In genomic region chrX:161033235-161033803, GRCm38 (mm10) we compare ENCODE assay signal across 8 mouse cellular contexts. TPM values are rescaled to one million over a fixed set of nuclear protein-coding genes. Genes with fewer than 3 reads are reported as not detected.
DNase-seq lines count a peak whose midpoint lies in the region; ATAC-seq and TF ChIP-seq lines count a peak whose summit lies in the region.
"Had no signal": no experiment of that assay in that cellular context is flagged by ENCODE, and none has a peak within 500 bp of the region (broad histone marks: within the 10 kb centered on the region; RNA-seq: fewer than 3 reads in every experiment).

No protein-coding gene starts in this region.

- no peaks in the 10 kb centered on the region for H3K4me1 ChIP-seq in midbrain, embryonic 10.5 days
- no peaks in the 10 kb centered on the region for H3K4me1 ChIP-seq in midbrain, embryonic 15.5 days
- no peaks in the 10 kb centered on the region for H3K4me1 ChIP-seq in cerebellum, adult 2 months (ENCODE audit: control insufficient read depth, insufficient read depth, low read length)

- DNase-seq in midbrain, embryonic 10.5 days (ENCODE audit: low spot score): peak; percentile 21
- DNase-seq in MN1 (ENCODE audit: low spot score): peak; percentile 54
- peak; percentile 32 to 38 for DNase-seq in cerebellum, adult 2 months
- peak; percentile 3 to 23 for DNase-seq in layer of hippocampus, postnatal 36 days
- DNase-seq in retina, adult 2 months (ENCODE audit: low read depth, low spot score): peak; percentile 36

- H3K4me3 ChIP-seq in midbrain, embryonic 10.5 days: no peak overlapping the region
- no peak overlapping the region for H3K4me3 ChIP-seq in midbrain, embryonic 15.5 days
- H3K4me3 ChIP-seq in cerebellum, adult 2 months (replicated peaks; ENCODE audit: insufficient read depth, low read depth, low read length): no peak overlapping the region
- H3K4me3 ChIP-seq: myocyte had no signal

- TF ChIP-seq POLR2A in cerebellum, adult 2 months (IDR thresholded peaks at IDR 0.05; ENCODE audit: borderline replicate concordance, insufficient read depth, low read length): no peak

- H3K36me3 ChIP-seq in midbrain, embryonic 10.5 days: no peaks in the 10 kb centered on the region
- H3K36me3 ChIP-seq in midbrain, embryonic 15.5 days (replicated peaks): no peaks in the 10 kb centered on the region

- peaks cover 62% of the 10 kb centered on the region for H3K27me3 ChIP-seq in midbrain, embryonic 10.5 days (ENCODE audit: low read depth, poor library complexity, severe bottlenecking)
- H3K27me3 ChIP-seq in midbrain, embryonic 15.5 days (replicated peaks): no peaks in the 10 kb centered on the region
- H3K27me3 ChIP-seq in cerebellum, adult 2 months (ENCODE audit: control insufficient read depth, insufficient read depth, low read length): no peaks in the 10 kb centered on the region

- H3K9ac ChIP-seq in midbrain, embryonic 15.5 days: no peak overlapping the region

- H3K4me2 ChIP-seq in midbrain, embryonic 15.5 days: no peak overlapping the region

- no peak overlapping the region for H3K27ac ChIP-seq in midbrain, embryonic 10.5 days (replicated peaks)
- H3K27ac ChIP-seq in midbrain, embryonic 15.5 days: no peak overlapping the region
- H3K27ac ChIP-seq in cerebellum, adult 2 months (ENCODE audit: insufficient read depth, low read length): no peak overlapping the region

- no peaks in the 10 kb centered on the region for H3K9me3 ChIP-seq in midbrain, embryonic 10.5 days (replicated peaks)
- H3K9me3 ChIP-seq in midbrain, embryonic 15.5 days: no peaks in the 10 kb centered on the region

- peak; percentile 65; the same call in 1 of the 2 replicates for TF ChIP-seq CTCF in cerebellum, adult 2 months (IDR thresholded peaks at IDR 0.05; ENCODE audit: borderline replicate concordance, insufficient read depth, low read depth, low read length)

- ATAC-seq in midbrain, embryonic 15.5 days (replicated peaks): no peak
- peak; percentile 68 for ATAC-seq in granulocyte monocyte progenitor cell, adult 5-6 weeks (replicated peaks; ENCODE audit: poor library complexity, severe bottlenecking)

- 46% methylated on average over 3 of the region's 3 CpGs for WGBS in midbrain, embryonic 10.5 days
- 50% methylated on average over 3 of the region's 3 CpGs for WGBS in midbrain, embryonic 15.5 days
- 36% methylated on average over 3 of the region's 3 CpGs for WGBS in cerebellum, adult 2 months

RNA-seq across cellular contexts. Expression of gene Cdkl5, which starts 38.8 kb away (rescaled TPM):
- 2.9 and 3.6 TPM in 2 replicates for polyA plus RNA-seq in midbrain, embryonic 10.5 days (2016; fragmentation: Nextera tagmentation; extraction: Ambion mirVana)
- polyA plus RNA-seq in midbrain, embryonic 15.5 days (2015; fragmentation: Nextera tagmentation; extraction: Ambion mirVana): 4.2 TPM in 2 replicates
- 13.5 and 15.7 TPM in 2 replicates for polyA plus RNA-seq in cerebellum, adult 2 months (2012; rRNA removed)
- 2.3 and 3.7 TPM in 2 replicates for total RNA-seq in granulocyte monocyte progenitor cell, adult 5-6 weeks (2014; fragmentation: Nextera tagmentation)
- total RNA-seq in granulocyte monocyte progenitor cell, adult 5-6 weeks (2017): 1.4 and 1.5 TPM in 2 replicates
- 100 to 1,000 TPM; 105 to 106 TPM for total RNA-seq in layer of hippocampus, postnatal 36 days (2021)
